Mouse (Mus musculus): ENCODE results near the gene Gcsh. TPM values are rescaled to one million over a fixed set of nuclear protein-coding genes. Genes with fewer than 3 reads are reported as not detected.

Gene Gcsh
- polyA plus RNA-seq, 1 experiment: 52.1 TPM

GRCm38 (mm10) chr8:116975606-116976005 lies 17.7 kb downstream of the Gcsh start:
- peak; percentile 8 for DNase-seq (ENCODE audit: low read depth)
- no peak for TF ChIP-seq CTCF (IDR thresholded peaks at IDR 0.05; ENCODE audit: borderline replicate concordance, extremely low read depth, insufficient read depth, insufficient read length)
- no peak for TF ChIP-seq POLR2A (IDR thresholded peaks at IDR 0.05; ENCODE audit: borderline replicate concordance, extremely low read depth, insufficient read depth, insufficient read length, poor library complexity, severe bottlenecking)

GRCm38 (mm10) chr8:116975066-116975465 lies 18.3 kb downstream of the Gcsh start:
- TF ChIP-seq CTCF (IDR thresholded peaks at IDR 0.05; ENCODE audit: borderline replicate concordance, extremely low read depth, insufficient read depth, insufficient read length) (no peak), POLR2A (IDR thresholded peaks at IDR 0.05; ENCODE audit: borderline replicate concordance, extremely low read depth, insufficient read depth, insufficient read length, poor library complexity, severe bottlenecking) (no peak)
- DNase-seq (ENCODE audit: low read depth): no peak

DNA sequence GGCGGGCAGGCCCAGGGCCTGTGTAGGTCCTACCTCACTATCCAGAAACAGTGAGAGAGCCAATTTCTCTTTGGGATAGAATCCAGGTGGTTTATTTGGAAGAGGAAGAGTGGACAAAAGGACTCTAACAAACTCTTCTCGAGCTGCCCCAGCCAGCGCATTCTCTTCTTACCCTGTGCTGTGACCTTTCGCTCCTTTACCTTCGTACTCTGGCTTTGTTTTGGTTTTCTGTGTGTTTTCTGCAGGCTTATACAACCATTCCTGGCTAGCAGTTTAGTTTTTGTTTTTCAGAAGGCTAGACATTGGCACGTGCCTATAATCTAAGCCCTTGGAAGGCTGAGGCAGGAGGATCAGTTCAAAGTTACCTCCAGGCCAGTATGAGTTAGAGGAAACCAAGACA lies 23.8 kb downstream of the Gcsh start:
- DNase-seq (ENCODE audit: low read depth): no peak
- TF ChIP-seq POLR2A (IDR thresholded peaks at IDR 0.05; ENCODE audit: borderline replicate concordance, extremely low read depth, insufficient read depth, insufficient read length, poor library complexity, severe bottlenecking): no peak
- no peak for TF ChIP-seq CTCF (IDR thresholded peaks at IDR 0.05; ENCODE audit: borderline replicate concordance, extremely low read depth, insufficient read depth, insufficient read length)

DNA sequence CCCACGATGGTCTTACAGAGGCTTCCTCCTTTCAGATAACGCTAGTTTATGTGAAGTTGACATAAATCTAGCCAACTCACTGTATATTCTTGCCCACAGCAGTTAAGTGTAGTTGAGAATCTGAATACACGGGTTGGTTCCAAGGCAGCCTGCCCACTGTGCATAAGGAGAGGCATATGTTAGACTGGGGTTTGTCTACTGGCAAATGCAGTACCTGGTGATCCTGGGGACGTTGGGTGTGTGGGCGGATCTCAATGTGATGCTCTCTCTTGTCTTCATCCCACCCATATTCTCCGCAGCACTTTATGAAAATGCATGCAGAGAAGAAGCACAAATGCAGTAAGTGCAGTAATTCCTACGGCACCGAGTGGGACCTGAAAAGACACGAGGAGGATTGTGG lies 38.9 kb downstream of the Gcsh start:
- TF ChIP-seq CTCF (IDR thresholded peaks at IDR 0.05; ENCODE audit: borderline replicate concordance, extremely low read depth, insufficient read depth, insufficient read length): no peak
- no peak for TF ChIP-seq POLR2A (IDR thresholded peaks at IDR 0.05; ENCODE audit: borderline replicate concordance, extremely low read depth, insufficient read depth, insufficient read length, poor library complexity, severe bottlenecking)
- no peak for DNase-seq (ENCODE audit: low read depth)

GRCm38 (mm10) chr8:116952428-116952827 lies 40.9 kb downstream of the Gcsh start:
- no peak for TF ChIP-seq CTCF (IDR thresholded peaks at IDR 0.05; ENCODE audit: borderline replicate concordance, extremely low read depth, insufficient read depth, insufficient read length)
- TF ChIP-seq POLR2A (IDR thresholded peaks at IDR 0.05; ENCODE audit: borderline replicate concordance, extremely low read depth, insufficient read depth, insufficient read length, poor library complexity, severe bottlenecking): no peak
- DNase-seq (ENCODE audit: low read depth): no peak

DNA sequence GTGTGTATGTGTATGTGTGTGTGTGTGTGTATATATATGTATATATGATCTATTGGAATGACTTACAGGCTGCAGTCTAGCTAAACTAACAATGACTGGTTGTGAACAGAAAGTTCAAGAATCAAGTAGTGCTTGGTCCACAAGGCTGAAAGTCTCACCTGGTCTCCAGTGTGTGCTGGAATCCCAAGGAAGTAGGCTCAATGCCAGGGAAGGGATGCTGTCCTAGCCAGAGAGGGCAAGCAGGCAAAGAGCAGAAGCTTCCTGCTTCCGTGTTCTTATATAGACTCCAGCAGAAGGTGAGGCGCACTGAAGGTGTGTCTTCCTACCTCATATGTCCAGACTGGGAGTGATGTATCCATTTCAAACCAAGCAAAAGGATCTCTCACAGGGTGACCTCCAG lies 41.6 kb downstream of the Gcsh start:
- DNase-seq (ENCODE audit: low read depth): no peak
- TF ChIP-seq POLR2A (IDR thresholded peaks at IDR 0.05; ENCODE audit: borderline replicate concordance, extremely low read depth, insufficient read depth, insufficient read length, poor library complexity, severe bottlenecking): no peak
- TF ChIP-seq CTCF (IDR thresholded peaks at IDR 0.05; ENCODE audit: borderline replicate concordance, extremely low read depth, insufficient read depth, insufficient read length): no peak

GRCm38 (mm10) chr8:116951369-116951768 lies 42.0 kb downstream of the Gcsh start:
- DNase-seq (ENCODE audit: low read depth): peak; percentile 22
- TF ChIP-seq CTCF (IDR thresholded peaks at IDR 0.05; ENCODE audit: borderline replicate concordance, extremely low read depth, insufficient read depth, insufficient read length) (no peak), POLR2A (IDR thresholded peaks at IDR 0.05; ENCODE audit: borderline replicate concordance, extremely low read depth, insufficient read depth, insufficient read length, poor library complexity, severe bottlenecking) (no peak)

DNA sequence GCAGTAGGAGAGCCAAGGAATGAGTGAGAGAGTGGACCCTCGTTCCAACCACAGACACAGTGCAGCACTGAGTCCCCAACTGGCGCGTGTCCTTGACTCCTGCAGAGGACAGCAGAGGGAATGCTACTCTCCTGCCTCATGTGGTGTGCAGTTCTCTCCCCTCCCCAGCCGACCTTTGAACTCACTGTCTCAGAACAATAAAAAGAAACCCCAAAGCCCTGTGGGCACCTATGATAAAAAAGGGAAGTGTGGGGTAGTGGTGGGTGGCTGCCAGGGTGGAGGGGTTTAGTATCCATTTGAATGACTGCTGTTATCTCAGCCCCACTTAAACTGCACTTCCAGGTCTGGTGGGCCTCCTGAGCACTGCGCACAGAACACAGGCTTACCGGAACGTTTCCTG lies 45.7 kb downstream of the Gcsh start:
- TF ChIP-seq CTCF (IDR thresholded peaks at IDR 0.05; ENCODE audit: borderline replicate concordance, extremely low read depth, insufficient read depth, insufficient read length) (no peak), POLR2A (IDR thresholded peaks at IDR 0.05; ENCODE audit: borderline replicate concordance, extremely low read depth, insufficient read depth, insufficient read length, poor library complexity, severe bottlenecking) (no peak)
- no peak for DNase-seq (ENCODE audit: low read depth)

DNA sequence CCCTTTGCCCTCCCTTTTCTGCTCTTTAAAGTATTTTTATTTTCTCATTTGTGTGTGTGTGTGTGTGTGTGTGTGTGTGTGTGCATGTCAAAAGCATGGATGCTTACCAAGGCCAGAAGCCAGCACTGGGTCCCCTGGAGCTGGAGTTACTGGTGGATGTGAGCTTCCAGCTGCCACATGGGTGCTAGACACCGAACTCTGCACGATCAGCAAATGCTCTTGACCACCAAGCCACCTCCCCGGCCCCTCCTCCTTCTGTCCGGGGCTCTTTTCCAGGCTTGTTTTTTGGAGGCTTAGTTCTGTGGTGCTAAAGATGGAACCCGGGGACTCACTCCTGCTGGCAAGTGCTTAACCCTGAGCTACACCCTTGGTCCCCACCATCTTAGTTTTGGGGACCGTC lies 46.5 kb downstream of the Gcsh start:
- TF ChIP-seq POLR2A (IDR thresholded peaks at IDR 0.05; ENCODE audit: borderline replicate concordance, extremely low read depth, insufficient read depth, insufficient read length, poor library complexity, severe bottlenecking) (no peak), CTCF (IDR thresholded peaks at IDR 0.05; ENCODE audit: borderline replicate concordance, extremely low read depth, insufficient read depth, insufficient read length) (no peak)
- no peak for DNase-seq (ENCODE audit: low read depth)

DNA sequence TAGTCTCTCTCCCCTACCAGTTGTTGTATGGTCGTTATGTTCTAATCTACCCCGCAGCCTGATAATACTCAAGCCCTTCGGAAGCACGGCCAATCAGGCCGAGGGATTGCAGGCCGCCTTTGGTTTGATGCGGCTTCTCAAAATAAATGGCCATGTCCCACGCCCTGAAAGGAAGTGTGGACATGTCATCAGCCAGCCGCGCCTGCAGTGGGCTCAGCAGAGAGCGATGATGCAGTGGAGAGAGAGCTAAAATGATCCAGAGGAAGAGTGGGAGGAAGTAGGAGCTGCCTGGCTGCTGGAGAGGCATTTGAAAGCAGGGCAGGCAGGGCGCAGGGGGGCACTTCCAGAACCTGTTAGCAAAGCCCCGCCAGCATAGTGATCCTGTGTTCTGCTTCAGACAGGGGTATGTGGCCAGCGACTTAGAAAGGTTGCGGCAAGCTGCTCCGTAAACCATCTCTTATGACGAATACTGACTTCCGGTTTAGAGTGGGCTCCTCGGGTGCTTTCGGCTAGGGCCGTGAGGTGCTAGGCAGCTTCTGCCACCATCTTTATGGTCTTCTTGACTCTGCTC lies 47.0 kb downstream of the Gcsh start:
- TF ChIP-seq CTCF (IDR thresholded peaks at IDR 0.05; ENCODE audit: borderline replicate concordance, extremely low read depth, insufficient read depth, insufficient read length): no peak
- no peak for TF ChIP-seq POLR2A (IDR thresholded peaks at IDR 0.05; ENCODE audit: borderline replicate concordance, extremely low read depth, insufficient read depth, insufficient read length, poor library complexity, severe bottlenecking)

DNA sequence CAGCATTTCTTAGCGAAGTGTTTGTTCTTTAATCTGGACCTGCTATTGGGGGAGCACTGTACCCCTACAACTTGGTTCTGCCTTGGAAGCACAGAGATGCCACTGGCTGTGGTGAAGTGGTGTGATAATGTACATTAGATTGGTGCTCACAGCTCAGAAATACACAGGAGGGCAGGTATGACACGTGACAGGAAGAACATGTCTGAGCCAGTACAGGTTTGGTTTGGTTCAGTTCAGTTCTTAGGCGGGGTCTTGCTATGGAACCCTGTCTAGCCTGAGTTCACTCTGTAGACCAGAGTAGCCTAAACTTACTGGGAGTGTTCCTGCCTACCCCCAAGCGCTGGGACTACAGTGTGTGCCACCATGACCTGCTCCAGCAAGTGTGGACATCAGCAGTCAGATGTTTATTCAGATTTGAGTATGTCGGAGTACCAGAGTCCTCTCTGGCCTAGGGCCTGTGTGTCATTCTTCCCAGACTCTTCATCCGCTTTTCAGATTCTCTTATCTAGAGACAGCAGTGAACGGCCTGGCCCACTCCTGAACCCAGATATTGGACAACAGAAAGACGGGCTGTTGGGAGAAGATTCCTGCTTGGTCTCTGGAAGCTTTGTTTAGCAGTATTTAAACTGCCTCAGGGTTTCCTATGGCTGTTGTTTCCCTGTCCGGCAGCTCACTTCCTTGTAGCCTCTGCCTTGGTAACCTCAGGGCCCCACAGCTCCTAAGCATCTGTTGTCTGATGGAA lies 48.0 kb downstream of the Gcsh start:
- DNase-seq (ENCODE audit: low read depth): no peak

More for the DNA sequence above, 47.0 kb downstream of the Gcsh start:
- DNase-seq (ENCODE audit: low read depth): no peak

DNA sequence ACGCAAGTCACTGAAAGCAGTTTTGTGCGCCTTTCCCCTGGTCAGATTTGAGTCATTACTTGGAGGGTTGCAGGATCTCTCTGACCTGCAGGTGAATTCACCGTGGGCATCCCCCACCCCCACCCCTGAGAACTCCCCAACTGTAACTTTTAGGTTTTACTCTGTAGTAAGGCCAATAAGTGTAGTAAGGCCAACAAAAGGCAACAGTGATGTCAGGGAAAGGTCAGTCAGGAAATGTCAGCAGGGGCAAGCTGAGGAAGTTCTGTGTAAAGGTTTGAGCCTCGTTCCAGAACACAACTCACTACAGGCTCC lies 49.0 kb downstream of the Gcsh start:
- TF ChIP-seq POLR2A (IDR thresholded peaks at IDR 0.05; ENCODE audit: borderline replicate concordance, extremely low read depth, insufficient read depth, insufficient read length, poor library complexity, severe bottlenecking) (no peak), CTCF (IDR thresholded peaks at IDR 0.05; ENCODE audit: borderline replicate concordance, extremely low read depth, insufficient read depth, insufficient read length) (no peak)
- DNase-seq (ENCODE audit: low read depth): no peak

More for the DNA sequence above, 48.0 kb downstream of the Gcsh start:
- TF ChIP-seq CTCF (IDR thresholded peaks at IDR 0.05; ENCODE audit: borderline replicate concordance, extremely low read depth, insufficient read depth, insufficient read length) (no peak), POLR2A (IDR thresholded peaks at IDR 0.05; ENCODE audit: borderline replicate concordance, extremely low read depth, insufficient read depth, insufficient read length, poor library complexity, severe bottlenecking) (no peak)
